Mouse (Mus musculus): Measurements from ENCODE around the gene Mindy2. TPM values are rescaled to one million over a fixed set of nuclear protein-coding genes. Genes with fewer than 3 reads are reported as not detected.

Gene Mindy2
- polyA plus RNA-seq, 1 experiment = 16.5 TPM

- no peak for DNase-seq (ENCODE audit: low spot score)
These were observed 11.1 kb upstream of the Mindy2 start for GRCm38 (mm10) chr9:70668048-70668447.

- no peak for DNase-seq (ENCODE audit: low spot score)
These were observed 9.8 kb upstream of the Mindy2 start for GRCm38 (mm10) chr9:70666811-70667210.

DNA sequence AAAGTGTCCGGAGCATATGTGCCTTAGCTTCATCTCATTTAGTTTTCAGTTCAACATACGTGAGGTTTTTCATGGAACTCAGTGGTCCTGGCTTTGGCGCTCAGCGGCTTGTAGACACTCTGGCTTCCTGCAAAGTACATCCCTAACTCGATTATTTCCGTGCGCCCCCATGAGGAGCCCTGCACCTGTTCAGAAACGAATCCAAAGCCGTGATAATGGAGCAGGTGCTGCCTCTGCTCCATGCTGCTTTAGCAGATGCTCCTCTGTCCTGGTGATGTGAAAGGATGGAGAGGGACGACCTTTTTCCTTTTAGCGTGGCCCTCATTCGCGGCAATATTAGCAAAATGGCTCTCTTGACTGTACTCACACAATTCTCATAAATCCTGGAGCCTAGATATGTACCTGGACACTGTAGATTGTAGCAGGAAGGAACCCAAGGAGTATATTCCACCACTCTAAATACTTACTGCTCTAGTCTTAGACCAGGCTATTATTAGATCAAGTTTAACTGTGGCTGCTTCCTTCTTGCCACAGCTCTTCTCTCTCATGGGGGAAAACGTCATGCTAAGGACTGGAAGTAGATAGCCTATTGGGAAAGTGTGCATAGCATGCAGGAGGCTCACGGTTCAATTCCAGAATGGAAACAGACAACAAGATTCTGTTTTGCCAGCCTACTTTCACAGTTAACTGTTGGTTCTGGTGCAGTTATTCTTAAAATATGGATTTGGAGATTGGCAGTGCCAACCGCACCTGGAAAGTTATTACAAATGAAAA lies 8.6 kb upstream of the Mindy2 start:
- no peak for DNase-seq (ENCODE audit: low spot score)

GRCm38 (mm10) chr9:70664847-70665246 lies 7.9 kb upstream of the Mindy2 start:
- no peak for DNase-seq (ENCODE audit: low spot score)

- DNase-seq (ENCODE audit: low spot score) = no peak
These were observed 1.3 kb upstream of the Mindy2 start for GRCm38 (mm10) chr9:70658266-70658665.

DNA sequence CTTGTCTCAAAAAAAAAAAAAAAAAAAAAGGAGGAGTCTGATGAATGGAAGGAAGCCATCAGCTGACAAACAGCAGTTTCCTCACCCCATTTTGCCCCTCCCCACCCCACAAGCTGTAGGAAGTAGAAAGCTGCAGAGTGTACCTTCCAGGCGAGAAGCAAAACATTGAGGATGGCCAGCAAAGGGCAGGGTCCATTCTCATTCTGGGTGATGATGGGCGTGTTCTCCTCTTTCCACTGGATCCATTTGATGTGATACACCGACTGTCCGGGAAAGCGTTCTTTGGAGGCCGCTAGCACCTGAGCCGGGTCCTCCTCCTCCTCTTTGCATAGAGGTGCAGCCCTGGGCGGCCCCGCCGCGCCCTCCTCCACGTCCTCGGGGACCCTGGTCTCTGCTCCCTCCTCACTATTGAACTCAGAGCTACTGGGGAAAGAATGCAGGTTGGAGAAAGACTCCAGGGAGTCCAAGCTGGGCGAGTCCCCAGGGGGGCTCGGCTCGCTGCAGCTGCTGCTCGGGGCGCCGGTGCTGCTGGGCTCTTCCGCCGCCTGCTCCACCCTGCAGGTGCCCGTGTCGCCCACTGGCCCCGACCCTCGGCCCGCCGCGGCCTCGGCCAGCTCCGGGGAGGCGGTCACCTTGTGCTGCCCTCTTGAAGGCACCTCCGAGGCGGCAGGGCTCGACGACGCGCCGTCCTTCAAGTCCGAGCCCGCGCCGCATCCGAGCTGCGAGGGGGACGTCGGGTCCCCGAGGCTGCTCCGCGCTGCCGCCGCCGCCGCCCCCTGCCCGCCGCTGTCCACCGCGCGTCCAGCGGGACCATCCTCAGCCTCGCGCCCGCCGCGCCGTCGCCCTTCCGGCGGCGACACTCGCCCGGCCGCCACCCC lies 605 bp downstream of the Mindy2 start, which contains the start of gene Gm10642:
Gene Gm10642, plus strand, starts transcription at position 122 of the 878 bp plus-strand sequence.
- DNase-seq (ENCODE audit: low spot score) = peak; percentile 49

DNA sequence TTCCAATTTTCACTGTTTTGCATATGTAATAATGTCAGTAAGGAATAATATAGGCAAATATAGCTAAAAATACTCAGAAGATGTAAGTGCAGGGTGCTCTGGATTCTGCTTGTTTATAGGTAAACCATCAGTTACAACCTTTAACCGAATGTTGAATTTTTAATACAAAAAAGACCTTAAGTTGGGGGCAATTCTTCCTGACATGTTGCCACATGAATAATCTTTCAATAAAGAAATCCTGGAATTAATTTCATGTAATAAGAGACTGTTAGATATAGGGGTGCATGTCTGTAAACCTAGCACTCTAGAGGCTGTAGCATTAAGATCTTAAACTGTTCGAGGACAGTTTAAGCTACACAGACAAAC lies 1.2 kb downstream of the Mindy2 start:
- no peak for DNase-seq (ENCODE audit: low spot score)

DNA sequence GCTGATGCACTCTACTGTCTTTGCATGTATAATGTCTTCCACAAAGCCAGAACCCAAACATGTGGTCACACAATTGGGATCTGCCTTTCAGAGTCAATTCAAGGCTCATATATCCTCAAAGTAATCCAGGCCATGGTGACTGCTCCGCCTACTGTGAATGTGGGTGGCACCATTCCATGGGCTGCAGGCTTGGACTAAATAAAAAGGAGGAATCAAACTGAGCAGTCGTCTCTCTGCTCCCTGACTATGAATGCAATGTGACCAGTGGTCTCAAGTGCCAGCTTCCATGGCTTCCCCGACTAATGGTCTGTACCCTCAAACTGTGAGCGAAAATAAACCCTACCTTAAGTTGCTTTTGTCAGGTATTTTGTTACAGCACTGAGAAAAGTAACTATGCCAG lies 2.5 kb downstream of the Mindy2 start:
- DNase-seq (ENCODE audit: low spot score) = no peak

DNA sequence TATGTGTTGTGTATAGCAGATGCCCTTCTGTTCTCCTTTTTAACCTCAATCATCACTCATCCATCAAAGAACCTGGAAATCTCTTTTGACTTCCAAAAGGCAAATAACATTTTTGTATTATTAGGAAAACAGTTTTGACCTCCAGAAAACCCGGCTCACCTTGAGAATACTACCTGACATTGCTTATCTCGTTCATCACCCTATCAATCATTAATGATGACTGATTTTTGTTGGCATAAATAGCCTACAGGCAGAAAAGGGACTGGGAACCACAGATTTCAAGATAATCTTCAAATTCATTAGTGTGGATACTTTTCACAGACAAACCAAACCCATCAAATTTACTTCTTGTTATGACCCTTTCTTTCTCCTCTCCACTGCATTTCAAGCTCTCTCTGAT lies 3.1 kb downstream of the Mindy2 start:
- DNase-seq (ENCODE audit: low spot score) = no peak

GRCm38 (mm10) chr9:70652221-70652620 lies 4.8 kb downstream of the Mindy2 start:
- DNase-seq (ENCODE audit: low spot score) = no peak

GRCm38 (mm10) chr9:70650994-70651393 lies 6.0 kb downstream of the Mindy2 start:
- DNase-seq (ENCODE audit: low spot score) = no peak

DNA sequence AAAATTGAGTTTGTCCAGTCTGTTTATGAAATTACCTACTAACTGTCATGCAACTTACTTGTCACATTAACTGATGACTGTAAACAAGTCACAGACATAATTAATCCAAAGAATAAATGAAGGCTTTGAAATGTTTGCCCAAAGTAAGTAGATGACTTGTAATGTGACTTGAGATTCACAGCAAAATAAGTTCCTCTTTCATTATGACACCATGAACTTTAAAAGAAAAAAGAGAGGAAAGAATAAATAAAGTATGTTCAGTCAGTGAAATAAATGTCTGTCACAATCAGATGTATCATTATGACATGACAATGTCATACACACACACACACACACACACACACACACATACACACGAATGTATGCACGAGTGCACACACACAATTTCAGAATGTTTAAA lies 6.7 kb downstream of the Mindy2 start:
- DNase-seq (ENCODE audit: low spot score) = no peak

DNA sequence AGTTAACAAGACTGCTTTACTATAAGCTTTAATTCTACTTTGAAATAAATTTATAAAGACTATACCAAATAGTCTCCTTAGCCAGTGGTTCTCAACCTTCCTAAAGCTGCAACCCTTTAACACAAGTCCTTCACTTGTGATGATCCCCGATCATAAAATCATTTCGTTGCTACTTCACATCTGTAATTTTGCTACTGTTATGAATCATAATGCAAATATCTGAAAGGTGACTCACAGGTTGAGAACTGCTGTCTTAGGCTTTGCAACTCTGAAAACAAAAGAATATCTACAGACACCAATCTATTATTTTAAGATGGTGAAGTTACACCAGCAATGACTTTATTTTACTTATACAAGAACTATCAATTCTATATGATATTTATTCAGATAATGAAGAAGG lies 20.2 kb downstream of the Mindy2 start:
- DNase-seq (ENCODE audit: low spot score) = no peak

GRCm38 (mm10) chr9:70631665-70632064 lies 25.3 kb downstream of the Mindy2 start:
- no peak for DNase-seq (ENCODE audit: low spot score)

DNA sequence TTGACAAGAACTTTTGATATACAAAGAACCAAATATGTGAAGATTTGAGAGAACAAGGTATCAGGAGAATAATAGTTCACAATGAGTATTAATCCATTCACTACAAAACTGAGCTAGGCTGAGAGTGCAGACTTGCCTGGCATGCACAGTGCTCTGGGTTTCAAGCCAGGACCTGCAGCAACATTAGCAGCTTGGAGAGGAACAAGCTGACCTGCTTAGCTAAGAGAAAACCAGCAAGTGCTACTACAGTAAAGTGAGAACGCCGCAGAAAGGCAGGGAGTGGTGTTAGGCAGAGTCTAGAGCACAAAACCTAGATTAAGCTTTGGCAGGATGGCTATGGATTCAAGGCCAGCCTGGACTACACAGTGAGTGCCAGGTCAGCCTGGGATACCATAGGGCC lies 27.3 kb downstream of the Mindy2 start:
- DNase-seq (ENCODE audit: low spot score) = no peak

DNA sequence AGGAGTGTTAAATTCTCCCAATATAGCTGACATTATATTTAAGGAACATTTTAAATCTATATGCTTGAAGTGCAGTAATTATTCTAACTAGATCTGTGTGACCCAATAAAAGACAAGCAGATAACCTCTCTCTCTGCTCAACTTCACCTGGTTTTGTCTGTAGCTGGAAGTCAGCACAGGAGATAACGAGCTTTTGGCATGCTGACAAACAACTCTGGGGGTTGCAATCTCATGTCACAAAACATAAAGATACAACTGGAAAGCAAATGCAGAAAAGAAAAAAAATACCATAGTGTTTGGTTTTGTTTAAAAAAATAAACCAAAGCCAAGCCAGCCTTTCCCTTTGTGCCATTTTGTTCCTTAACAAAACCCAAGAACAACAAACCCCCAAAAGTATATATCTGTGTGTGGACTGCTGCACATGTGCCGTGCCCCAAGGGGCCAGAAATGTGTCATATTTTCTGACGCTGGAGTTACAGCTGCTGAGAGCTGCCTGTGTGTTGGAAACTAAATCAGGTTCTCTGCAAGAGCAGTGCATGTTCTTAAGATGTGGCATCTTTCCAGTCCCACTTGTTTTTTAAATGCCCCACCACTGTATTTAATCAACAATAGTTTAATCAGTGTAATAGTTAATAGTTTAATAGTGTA lies 45.8 kb downstream of the Mindy2 start:
- no peak for DNase-seq (ENCODE audit: low spot score)

DNA sequence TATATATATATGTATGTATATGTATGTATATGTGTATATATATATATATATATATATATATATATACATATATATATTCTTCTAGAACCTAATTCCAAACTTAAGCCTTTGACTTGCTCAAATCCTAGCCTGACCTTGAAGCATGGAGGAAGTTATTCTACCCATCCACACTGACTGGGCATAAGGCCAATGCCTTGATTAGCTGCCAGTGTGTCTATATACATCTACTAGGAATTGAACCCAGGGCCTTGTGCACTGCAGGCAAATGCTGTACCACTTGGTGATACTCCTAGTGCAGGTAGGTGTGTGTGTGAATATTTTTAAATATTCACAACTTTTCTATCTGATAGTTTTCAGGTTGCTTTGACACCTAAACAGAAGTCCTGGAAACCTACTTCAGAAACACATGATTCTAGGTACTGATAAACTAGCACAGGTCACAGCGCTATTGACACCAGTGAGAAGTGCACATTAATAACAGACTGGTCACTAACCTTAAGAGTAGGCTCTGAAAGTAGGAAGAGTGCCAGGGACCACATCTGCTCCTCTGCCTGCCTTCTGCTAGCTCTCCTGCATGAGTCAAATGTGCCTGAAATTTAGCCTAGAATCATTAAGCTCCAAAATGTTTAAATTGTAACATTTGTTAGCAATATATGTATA lies 54.7 kb downstream of the Mindy2 start:
- no peak for DNase-seq (ENCODE audit: low spot score)

DNA sequence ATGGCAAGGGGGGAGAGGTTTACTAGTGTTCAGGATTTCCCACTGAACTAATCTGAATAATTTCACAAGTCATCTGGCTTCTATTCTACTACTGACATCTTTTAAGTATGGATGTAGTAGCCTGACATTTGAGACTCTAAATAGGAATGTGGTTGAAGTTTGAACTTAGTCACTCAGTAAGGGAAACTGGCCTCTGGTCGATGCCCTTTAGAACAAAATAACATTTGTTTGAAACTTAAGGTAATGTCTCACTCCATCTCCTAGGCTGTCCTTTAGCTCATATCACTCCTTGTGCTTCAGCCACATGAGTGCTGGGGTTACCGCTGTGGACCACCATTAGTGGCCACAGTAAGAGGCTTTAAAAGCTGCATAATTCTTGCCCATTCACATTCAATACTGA lies 58.7 kb downstream of the Mindy2 start:
- no peak for DNase-seq (ENCODE audit: low spot score)

DNA sequence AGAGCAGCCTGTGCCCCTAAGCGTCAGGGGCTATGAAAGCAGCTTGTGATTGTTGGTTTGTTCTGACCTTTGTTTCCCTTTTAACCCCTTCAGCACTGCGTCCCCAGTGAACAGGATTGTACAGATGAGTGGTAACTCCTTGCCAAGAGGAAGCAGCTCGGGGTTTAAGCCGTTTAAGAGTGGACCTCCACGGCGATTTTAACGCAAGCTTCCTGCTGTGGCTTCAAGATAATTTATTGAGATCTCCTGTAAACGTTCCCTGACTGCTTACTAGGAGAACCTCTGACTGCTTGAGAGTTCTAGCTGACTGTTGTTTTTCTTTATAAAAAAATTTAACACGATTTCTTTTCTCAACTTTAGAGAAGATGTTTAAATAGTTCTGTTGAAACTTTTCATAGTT lies 65.5 kb downstream of the Mindy2 start:
- DNase-seq (ENCODE audit: low spot score) = no peak

GRCm38 (mm10) chr9:70590775-70591174 lies 66.2 kb downstream of the Mindy2 start:
- no peak for DNase-seq (ENCODE audit: low spot score)

DNA sequence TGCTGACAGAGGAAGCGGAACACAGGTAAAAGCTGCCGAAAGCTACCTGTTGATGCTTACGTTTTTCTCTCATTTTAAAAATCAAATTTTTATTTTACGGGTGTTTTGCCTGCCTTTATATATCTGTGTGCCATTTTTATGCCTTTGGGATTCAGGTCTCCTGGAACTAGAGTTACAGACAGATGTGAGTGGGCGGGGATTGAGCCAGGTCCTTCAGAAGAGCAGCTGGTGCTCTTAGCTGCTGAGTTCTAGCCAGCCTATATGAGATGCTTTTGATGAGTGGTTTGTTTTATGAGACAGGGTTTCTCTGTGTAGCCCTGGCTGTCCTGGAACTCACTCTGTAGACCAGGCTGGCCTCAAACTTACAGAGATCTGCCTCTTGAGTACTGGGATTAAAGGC lies 69.8 kb downstream of the Mindy2 start:
- DNase-seq (ENCODE audit: low spot score) = no peak

GRCm38 (mm10) chr9:70585172-70585571 lies 71.8 kb downstream of the Mindy2 start:
- DNase-seq (ENCODE audit: low spot score) = no peak
